Mouse (Mus musculus) subcutaneous adipose tissue, adult 2 months (tissue): Measurements from ENCODE around the gene Tctn1. TPM values are rescaled to one million over a fixed set of nuclear protein-coding genes. Genes with fewer than 3 reads are reported as not detected.

ENCODE experiments used
- polyA plus RNA-seq: library from polyadenylated mRNA; depleted of rRNA; stranded (reverse); fragments of >200 nt; gene quantifications from 2 replicates; pipeline ENCODE4 v1.2.3, GENCODE M21; 2012; ENCODE audit warnings: low replicate concordance; rRNA removed

Tctn1 gene
- polyA plus RNA-seq: 22.6 and 34.3 TPM in 2 replicates

DNA sequence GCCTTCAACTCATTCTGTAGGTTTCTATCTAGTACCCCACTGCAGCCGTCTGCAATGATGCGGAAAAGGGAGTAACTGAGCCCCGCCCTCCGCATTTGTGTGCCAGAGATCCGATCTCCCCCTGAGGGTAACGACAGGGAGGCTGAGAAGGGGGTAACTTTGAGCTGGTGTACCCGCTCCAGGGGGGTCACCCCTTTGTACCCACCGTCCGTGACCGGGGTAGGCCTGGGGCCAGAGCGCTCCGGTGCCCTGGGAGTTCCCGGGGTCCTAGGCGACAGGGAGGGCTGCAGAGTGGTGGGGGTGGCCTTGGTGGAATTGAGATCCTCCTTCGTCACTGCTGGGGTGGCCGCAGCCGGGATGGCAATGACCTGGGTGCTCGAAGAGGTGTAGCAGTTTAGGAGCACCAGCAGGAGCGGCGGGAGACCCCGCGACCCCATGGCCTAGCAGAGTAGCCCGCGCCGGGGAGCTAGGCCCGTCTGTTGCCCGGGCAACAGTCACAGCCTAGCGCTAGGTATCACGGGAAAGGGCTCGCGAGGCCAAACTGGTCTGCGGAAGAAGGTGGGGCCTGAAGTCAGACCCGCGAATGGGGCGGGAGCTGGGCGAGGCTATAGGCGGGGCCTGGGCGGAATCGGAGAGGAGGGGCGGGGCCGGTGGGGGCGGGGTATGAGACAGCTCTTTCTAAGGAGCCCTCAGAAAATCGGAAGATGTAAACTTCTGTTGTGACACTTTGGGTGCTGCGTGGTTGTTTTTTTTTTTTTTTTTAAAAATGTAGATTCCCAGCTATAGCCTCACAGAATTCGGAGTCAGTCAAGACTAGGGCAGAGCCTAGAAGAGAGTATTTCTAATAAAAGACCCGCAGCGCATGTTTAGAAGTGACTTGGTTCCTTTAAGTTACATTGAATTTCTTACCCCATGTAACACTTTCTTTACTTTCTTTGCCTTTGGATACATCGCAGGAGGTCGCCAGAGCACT, at the start of gene Tctn1:
TSS of gene Tctn1 (minus strand) at position 528 of the 973 bp plus-strand sequence.

DNA sequence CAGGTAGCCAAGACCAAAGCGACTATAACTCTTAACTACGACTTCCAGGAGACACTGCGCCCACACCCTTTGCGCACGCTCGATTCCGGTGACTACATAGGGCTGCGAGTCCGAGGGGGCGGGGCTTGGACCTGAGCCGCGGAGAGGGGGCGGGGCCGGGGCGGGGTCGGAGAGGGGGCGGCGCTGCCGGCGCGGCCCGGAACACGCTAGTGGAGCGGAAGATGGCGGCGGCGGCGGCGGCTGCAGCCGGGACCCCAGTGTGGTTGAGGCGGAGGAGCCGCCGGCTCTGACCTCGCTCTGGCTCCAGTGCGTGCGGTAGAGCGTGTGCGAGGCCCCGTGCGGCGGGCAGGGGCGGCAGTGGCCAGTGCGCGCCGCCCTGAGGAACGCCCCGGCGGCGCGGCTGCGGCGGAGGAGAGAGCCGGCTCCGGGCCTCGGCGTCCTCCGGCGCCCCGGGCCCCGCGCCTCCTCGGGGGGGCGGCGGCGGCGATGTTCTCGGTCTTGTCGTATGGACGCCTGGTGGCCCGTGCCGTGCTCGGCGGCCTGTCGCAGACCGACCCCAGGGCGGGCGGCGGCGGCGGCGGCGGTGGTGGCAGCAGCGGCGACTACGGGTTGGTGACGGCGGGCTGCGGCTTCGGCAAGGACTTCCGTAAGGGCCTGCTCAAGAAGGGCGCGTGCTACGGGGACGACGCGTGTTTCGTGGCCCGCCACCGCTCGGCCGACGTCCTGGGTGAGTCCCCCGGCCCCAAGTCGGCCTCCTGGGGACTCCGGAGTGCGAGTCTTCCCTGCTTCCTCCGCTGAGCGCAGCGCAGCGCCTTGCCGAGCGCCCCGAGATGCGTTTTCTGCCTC, 20.1 kb upstream of the Tctn1 start, which contains the start of gene Pptc7:
TSS of gene Pptc7 (plus strand) at position 183 of the 846 bp plus-strand sequence.

DNA sequence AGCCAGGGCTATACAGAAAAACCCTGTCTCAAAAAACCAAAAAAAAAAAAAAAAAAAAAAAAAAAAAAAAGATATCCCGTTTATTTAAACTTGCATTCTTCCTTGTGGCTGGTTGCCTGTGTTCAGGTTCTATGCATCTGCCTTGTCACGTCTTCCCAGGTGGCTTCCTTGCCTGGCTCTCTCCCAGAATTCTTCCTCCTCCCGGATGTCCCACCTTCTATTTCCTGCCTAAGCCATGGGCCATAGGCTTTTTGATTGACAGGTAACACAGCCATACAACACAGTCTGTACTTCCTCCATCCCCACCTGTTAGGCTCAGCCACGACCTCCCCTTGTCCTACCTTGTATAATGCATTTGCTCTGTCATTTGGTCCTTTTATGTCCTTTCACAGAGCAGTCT, 57.8 kb downstream of the Tctn1 start, which contains the start of gene Hvcn1:
TSS of gene Hvcn1 (plus strand) at position 330 of the 400 bp plus-strand sequence.

Other genes starting within 250 kb of the Tctn1 start
- gene Cux2, start 214.4 kb downstream of the Tctn1 start, polyA plus RNA-seq: 1.2 and 2.9 TPM in 2 replicates
- 0.37 TPM in 1 of 2 replicates, not detected in the other for gene Myl2, start 163.5 kb downstream of the Tctn1 start, polyA plus RNA-seq
- gene Ccdc63, start 123.6 kb downstream of the Tctn1 start, polyA plus RNA-seq: 0.13 TPM in 1 of 2 replicates, not detected in the other
- gene Ppp1cc, start 106.2 kb downstream of the Tctn1 start, polyA plus RNA-seq: 66.5 and 125 TPM in 2 replicates
- 28.6 and 41.8 TPM in 2 replicates for gene Hvcn1, start 57.7 kb downstream of the Tctn1 start, polyA plus RNA-seq
- 20.2 and 23.0 TPM in 2 replicates for gene Pptc7, start 19.9 kb upstream of the Tctn1 start, polyA plus RNA-seq
- 5.0 and 7.0 TPM in 2 replicates for gene Rad9b, start 89.8 kb upstream of the Tctn1 start, polyA plus RNA-seq
- gene Vps29, start 89.9 kb upstream of the Tctn1 start, polyA plus RNA-seq: 90.4 and 104 TPM in 2 replicates
- 29.7 and 33.2 TPM in 2 replicates for gene Gpn3, start 107.4 kb upstream of the Tctn1 start, polyA plus RNA-seq
- gene Fam216a, start 107.9 kb upstream of the Tctn1 start, polyA plus RNA-seq: 22.4 and 36.7 TPM in 2 replicates
- 193 and 211 TPM in 2 replicates for gene Arpc3, start 127.4 kb upstream of the Tctn1 start, polyA plus RNA-seq
- 23.4 and 36.1 TPM in 2 replicates for gene Anapc7, start 157.2 kb upstream of the Tctn1 start, polyA plus RNA-seq
- 54.7 and 115 TPM in 2 replicates for gene Atp2a2, start 237.8 kb upstream of the Tctn1 start, polyA plus RNA-seq